Mouse (Mus musculus) gastrocnemius, postnatal 10 days (tissue): ENCODE results near the gene Rabif. TPM values are rescaled to one million over a fixed set of nuclear protein-coding genes. Genes with fewer than 3 reads are reported as not detected.

Experiments
- DNase-seq: peaks from one replicate; pipeline ENCODE4 v3.0.0; 2021; ENCODE audit warnings: mixed read lengths
- total RNA-seq, 2 experiments: library from RNA; stranded (reverse); gene quantifications; 2 replicates each; pipeline ENCODE4 v1.2.3; 2021

Gene Rabif
- total RNA-seq, 2 experiments from 2014 or later, result 7.2 to 9.4 TPM

GRCm38 (mm10) chr1:134555240-134555870 lies 60.9 kb downstream of the Rabif start:
- DNase-seq, result no peak

GRCm38 (mm10) chr1:134555871-134556670 lies 61.6 kb downstream of the Rabif start:
- DNase-seq, result peak; percentile 62

GRCm38 (mm10) chr1:134556671-134557218 lies 62.3 kb downstream of the Rabif start:
- DNase-seq, result peak; percentile 95

Other genes with a start within 250 kb of the Rabif start
- 100 to 1,000 TPM; 135 to 142 TPM for gene Myog, start 204.7 kb upstream of the Rabif start, total RNA-seq
- gene Ppfia4, start 161.7 kb upstream of the Rabif start, total RNA-seq, result 10 to 100 TPM; 11.2 to 13.7 TPM
- gene Tmem183a, start 132.7 kb upstream of the Rabif start, total RNA-seq, result 10 to 100 TPM; 17.2 to 18.5 TPM
- not detected for gene 4933406M09Rik, start 108.7 kb upstream of the Rabif start, total RNA-seq
- 100 to 1,000 TPM; 108 to 116 TPM for gene Cyb5r1, start 89.1 kb upstream of the Rabif start, total RNA-seq
- 100 to 1,000 TPM; 108 to 117 TPM for gene Adipor1, start 79.3 kb upstream of the Rabif start, total RNA-seq
- 10 to 100 TPM; 10.1 to 10.7 TPM for gene Klhl12, start 39.1 kb upstream of the Rabif start, total RNA-seq
- not detected for gene Mgat4e, start 55.0 kb downstream of the Rabif start, total RNA-seq
- 10 to 100 TPM; 22.7 to 29.6 TPM for gene Kdm5b, start 65.5 kb downstream of the Rabif start, total RNA-seq
- under 1 TPM; 0.07 to 0.28 TPM for gene Syt2, start 152.0 kb downstream of the Rabif start, total RNA-seq